Mouse (Mus musculus) stomach, postnatal 0 days (tissue): ENCODE results near the gene Pecr. TPM values are rescaled to one million over a fixed set of nuclear protein-coding genes. Genes with fewer than 3 reads are reported as not detected.
A peak's percentile ranks its signal among the peaks of the same experiment; 100 is the strongest.
"Not testable (repeated sequence)": the region's sequence is repeated elsewhere in the genome, so short reads cannot be mapped to it uniquely, and the experiment has no call there.

Source experiments
- ATAC-seq: fragments of 200-750 bp; cut with Nextera tagmentation; 2 replicates; pipeline ENCODE4 v1.8.0; 2017; ENCODE audit not compliant: low FRiP score, low TSS enrichment
- DNase-seq: peaks from one replicate; pipeline ENCODE4 v3.0.0-alpha.2; 2016; ENCODE audit warnings: low spot score
- H3K27ac ChIP-seq: fragments of 300-500 bp; sonication (generic); replicated peaks from 2 replicates; pipeline ENCODE4 v1.5.1; 2014; ENCODE audit warnings: mild to moderate bottlenecking, control low read depth
- H3K27me3 ChIP-seq: fragments of 300-500 bp; sonication (generic); 2 replicates; pipeline ENCODE4 v1.6.1; 2014; ENCODE audit warnings: low read length; ENCODE audit not compliant: control insufficient read depth, insufficient read depth
- H3K36me3 ChIP-seq: fragments of 300-500 bp; sonication (generic); 2 replicates; pipeline ENCODE4 v1.6.1; 2014; ENCODE audit warnings: low read length, mixed read lengths; ENCODE audit not compliant: control insufficient read depth, insufficient read depth
- H3K4me1 ChIP-seq: fragments of 300-500 bp; sonication (generic); replicated peaks from 2 replicates; pipeline ENCODE4 v1.6.1; 2014; ENCODE audit warnings: antibody characterized with exemption; ENCODE audit not compliant: control insufficient read depth, insufficient read depth
- H3K4me2 ChIP-seq: fragments of 300-500 bp; sonication (generic); replicated peaks from 2 replicates; pipeline ENCODE4 v1.6.1; 2014; ENCODE audit warnings: low read depth, mild to moderate bottlenecking, control low read depth, moderate library complexity
- H3K4me3 ChIP-seq: fragments of 300-500 bp; sonication (generic); 2 replicates; pipeline ENCODE4 v1.5.1; 2014; ENCODE audit warnings: low read depth, low read length, control low read depth
- H3K9ac ChIP-seq: fragments of 300-500 bp; sonication (generic); 2 replicates; pipeline ENCODE4 v1.6.1; 2014; ENCODE audit warnings: mild to moderate bottlenecking, low read length, control low read depth, mixed read lengths
- H3K9me3 ChIP-seq: fragments of 300-500 bp; sonication (generic); 2 replicates; pipeline ENCODE4 v1.6.1; 2016; ENCODE audit warnings: low read length; ENCODE audit not compliant: control insufficient read depth
- CTCF ChIP-seq: IDR thresholded peaks from 2 replicates; pipeline ENCODE4 v1.5.1; 2016; ENCODE audit warnings: antibody characterized with exemption, low read depth, mild to moderate bottlenecking, moderate library complexity
- EP300 ChIP-seq: optimal IDR thresholded peaks from 2 replicates; pipeline ENCODE3; 2016; ENCODE audit warnings: antibody characterized with exemption
- WGBS: fragments of 180-500 bp; shearing (Covaris S2); extraction: QIAGEN DNeasy Blood & Tissue Kit; methylation state at CpG from one replicate; pipeline ENCODE4 v1.1.7; 2014; 5-methylcytosine and 5-hydroxymethylcytosine counted together
- polyA plus RNA-seq: library from polyadenylated mRNA; unstranded; fragments of >200 nt; fragmentation: Nextera tagmentation; extraction: Ambion mirVana; gene quantifications from 2 replicates; pipeline ENCODE4 v1.2.1, GENCODE M21; 2015

Pecr gene
- polyA plus RNA-seq, 1 experiment from 2014 or later: 44.8 TPM

GRCm38 (mm10) chr1:72244317-72245036, 39.6 kb downstream of the Pecr start:
- peak; percentile 34 for DNase-seq
- ATAC-seq: peak; percentile 84
- H3K4me2 ChIP-seq: peak overlapping the region; percentile 63; the same call in 1 of the 2 replicates
- no peaks in the 10 kb centered on the region for H3K9me3 ChIP-seq
- no peak overlapping the region for H3K9ac ChIP-seq
- peak overlapping the region; percentile 47 for H3K4me3 ChIP-seq
- H3K27me3 ChIP-seq: no peaks in the 10 kb centered on the region
- no peaks in the 10 kb centered on the region for H3K36me3 ChIP-seq
- WGBS: under 1% methylated on average over 12 of the region's 12 CpGs
- H3K27ac ChIP-seq: peak overlapping the region; percentile 98
- TF ChIP-seq CTCF (no peak), EP300 (peak; percentile 60)
- H3K4me1 ChIP-seq: no peaks in the 10 kb centered on the region

- H3K27ac ChIP-seq: peak overlapping the region; percentile 98
- H3K27me3 ChIP-seq: no peaks in the 10 kb centered on the region
- no peaks in the 10 kb centered on the region for H3K9me3 ChIP-seq
- H3K4me2 ChIP-seq: peak overlapping the region; percentile 63
- no peaks in the 10 kb centered on the region for H3K4me1 ChIP-seq
- no peaks in the 10 kb centered on the region for H3K36me3 ChIP-seq
- H3K9ac ChIP-seq: peak overlapping the region; percentile 93
- under 1% methylated on average over 47 of the region's 47 CpGs for WGBS
- ATAC-seq (peak; percentile 96), DNase-seq (peak; percentile 97)
- TF ChIP-seq CTCF: peak; percentile 40
- TF ChIP-seq EP300: peak; percentile 82
- peak overlapping the region; percentile 47 for H3K4me3 ChIP-seq
Observed at GRCm38 (mm10) chr1:72243656-72244316, 40.3 kb downstream of the Pecr start.

DNA sequence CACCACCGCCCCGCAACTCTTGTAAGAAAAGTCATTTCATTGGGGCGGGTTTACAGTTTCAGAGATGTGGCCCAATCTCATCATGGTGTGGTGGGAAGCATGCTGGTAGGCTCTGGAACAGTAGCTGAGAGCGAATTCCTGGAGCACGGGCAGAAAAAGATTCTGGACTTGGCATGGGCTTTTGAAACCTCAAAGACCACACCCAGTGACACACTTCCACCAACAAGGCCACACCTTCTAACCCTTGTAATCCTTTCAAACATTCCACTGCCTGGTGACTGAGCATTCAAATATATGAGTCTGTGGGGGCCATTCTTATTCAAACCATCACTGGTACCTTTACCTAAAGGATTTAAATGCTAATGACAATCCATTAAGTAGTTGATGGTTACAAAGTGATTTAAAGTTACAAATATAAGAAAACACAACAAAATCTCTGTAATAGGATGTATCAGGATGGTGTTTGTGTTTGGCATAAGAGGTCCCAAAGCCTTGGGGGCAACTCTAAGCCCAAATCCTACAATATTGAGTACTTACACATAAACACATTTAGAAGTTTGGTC, 41.5 kb downstream of the Pecr start:
- Histone ChIP-seq H3K27me3 (no peaks in the 10 kb centered on the region), H3K9ac (no peak overlapping the region), H3K27ac (no peak overlapping the region), H3K4me3 (no peak overlapping the region), H3K4me1 (no peaks in the 10 kb centered on the region), H3K36me3 (no peaks in the 10 kb centered on the region), H3K4me2 (no peak overlapping the region), H3K9me3 (no peaks in the 10 kb centered on the region)
- no peak for TF ChIP-seq EP300
- TF ChIP-seq CTCF: no peak
- WGBS: 76% methylated on average over 5 of the region's 5 CpGs
- DNase-seq (no peak), ATAC-seq (no peak)

DNA sequence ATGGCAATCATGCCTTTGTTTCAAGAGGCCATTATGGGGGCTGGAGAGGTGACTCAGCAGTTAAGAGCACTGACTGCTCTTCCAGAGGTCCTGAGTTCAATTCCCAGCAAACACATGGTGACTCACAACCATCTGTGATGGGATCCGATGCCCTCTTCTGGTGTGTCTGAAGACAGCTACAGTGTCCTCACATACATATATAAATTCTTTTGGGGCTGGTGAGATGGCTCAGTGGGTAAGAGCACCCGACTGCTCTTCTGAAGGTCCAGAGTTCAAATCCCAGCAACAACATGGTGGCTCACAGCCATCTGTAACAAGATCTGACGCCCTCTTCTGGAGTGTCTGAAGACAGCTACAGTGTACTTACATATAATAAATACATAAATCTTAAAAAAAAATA, 45.0 kb downstream of the Pecr start:
- H3K36me3 ChIP-seq, H3K27ac ChIP-seq, H3K9me3 ChIP-seq, DNase-seq, H3K27me3 ChIP-seq, H3K9ac ChIP-seq, H3K4me2 ChIP-seq, ATAC-seq, H3K4me3 ChIP-seq, H3K4me1 ChIP-seq: not testable (repeated sequence)
- 79% methylated on average over 3 of the region's 3 CpGs for WGBS

- Histone ChIP-seq H3K4me3 (no peak overlapping the region), H3K36me3 (no peaks in the 10 kb centered on the region), H3K9me3 (no peaks in the 10 kb centered on the region), H3K27me3 (no peaks in the 10 kb centered on the region), H3K4me1 (no peaks in the 10 kb centered on the region), H3K9ac (no peak overlapping the region), H3K27ac (no peak overlapping the region), H3K4me2 (peak overlapping the region; percentile 2)
- ATAC-seq (no peak), DNase-seq (no peak)
- WGBS: 60% methylated on average over 10 of the region's 10 CpGs
- TF ChIP-seq CTCF: no peak
- no peak for TF ChIP-seq EP300
Observed at GRCm38 (mm10) chr1:72238016-72238580, 46.0 kb downstream of the Pecr start.
